Mouse (Mus musculus) hindbrain, embryonic 11.5 days (tissue): Measurements from ENCODE around the gene Lrrc74a. TPM values are rescaled to one million over a fixed set of nuclear protein-coding genes. Genes with fewer than 3 reads are reported as not detected.

ENCODE experiments used
- ATAC-seq: fragments of 200-750 bp; cut with Nextera tagmentation; 2 replicates; pipeline ENCODE4 v1.8.0; 2017; ENCODE audit warnings: mild to moderate bottlenecking, moderate TSS enrichment, moderate library complexity; ENCODE audit not compliant: low FRiP score
- DNase-seq: peaks from one replicate; pipeline ENCODE4 v3.0.0-alpha.2; 2015; ENCODE audit warnings: low spot score
- H3K27ac ChIP-seq: fragments of 300-500 bp; sonication (generic); 2 replicates; pipeline ENCODE4 v1.5.1; 2014; ENCODE audit warnings: mild to moderate bottlenecking, low read depth, low read length
- H3K27me3 ChIP-seq: fragments of 300-500 bp; sonication (generic); 2 replicates; pipeline ENCODE4 v1.6.1; 2014; ENCODE audit warnings: mild to moderate bottlenecking, low read length, moderate library complexity, mixed read lengths; ENCODE audit not compliant: control insufficient read depth, insufficient read depth
- H3K36me3 ChIP-seq: fragments of 300-500 bp; sonication (generic); 2 replicates; pipeline ENCODE4 v1.6.1; 2014; ENCODE audit warnings: mild to moderate bottlenecking, low read length, moderate library complexity, mixed read lengths; ENCODE audit not compliant: control insufficient read depth, insufficient read depth
- H3K4me1 ChIP-seq: fragments of 300-500 bp; sonication (generic); replicated peaks from 2 replicates; pipeline ENCODE4 v1.6.1; 2014; ENCODE audit warnings: low read length, mixed read lengths; ENCODE audit not compliant: control insufficient read depth, insufficient read depth
- H3K4me2 ChIP-seq: fragments of 300-500 bp; sonication (generic); replicated peaks from 2 replicates; pipeline ENCODE4 v1.6.1; 2014; ENCODE audit warnings: mild to moderate bottlenecking, low read depth, low read length
- H3K4me3 ChIP-seq: fragments of 300-500 bp; sonication (generic); 2 replicates; pipeline ENCODE4 v1.5.1; 2014; ENCODE audit warnings: low read depth, low read length
- H3K9ac ChIP-seq: fragments of 300-500 bp; sonication (generic); 2 replicates; pipeline ENCODE4 v1.6.1; 2014; ENCODE audit warnings: low read depth, low read length
- H3K9me3 ChIP-seq: fragments of 300-500 bp; sonication (generic); 2 replicates; pipeline ENCODE4 v1.6.1; 2016; ENCODE audit warnings: low read length; ENCODE audit not compliant: control insufficient read depth
- WGBS: fragments of 180-500 bp; shearing (Covaris S2); extraction: QIAGEN DNeasy Blood & Tissue Kit; methylation state at CpG from one replicate; pipeline ENCODE4 v1.1.7; 2014; 5-methylcytosine and 5-hydroxymethylcytosine counted together
- polyA plus RNA-seq: library from polyadenylated mRNA; unstranded; fragments of >200 nt; fragmentation: Nextera tagmentation; extraction: Ambion mirVana; gene quantifications from 2 replicates; pipeline ENCODE4 v1.2.1, GENCODE M21; 2014

Gene Lrrc74a
- polyA plus RNA-seq, 1 experiment from 2014 or later = not detected

- 14% methylated on average over 5 of the region's 5 CpGs for WGBS
- ATAC-seq (peak; percentile 75), DNase-seq (peak; percentile 80)
- Histone ChIP-seq H3K4me1 (peaks cover 29% of the 10 kb centered on the region), H3K9ac (peak overlapping the region; percentile 41; the same call in 1 of the 2 replicates), H3K9me3 (no peaks in the 10 kb centered on the region), H3K4me3 (no peak overlapping the region), H3K27ac (peak overlapping the region; percentile 92), H3K27me3 (peaks cover 2% of the 10 kb centered on the region; the same call in 1 of the 2 replicates), H3K4me2 (peak overlapping the region; percentile 29), H3K36me3 (no peaks in the 10 kb centered on the region)
Observed at GRCm38 (mm10) chr12:86806923-86807794, 73.0 kb downstream of the Lrrc74a start.

GRCm38 (mm10) chr12:86807795-86808128 lies 73.6 kb downstream of the Lrrc74a start:
- H3K9ac ChIP-seq = no peak overlapping the region
- peak overlapping the region; percentile 92 for H3K27ac ChIP-seq
- peak overlapping the region; percentile 1; the same call in 1 of the 2 replicates for H3K4me2 ChIP-seq
- peaks cover 2% of the 10 kb centered on the region; the same call in 1 of the 2 replicates for H3K27me3 ChIP-seq
- DNase-seq (no peak), ATAC-seq (no peak)
- peaks cover 26% of the 10 kb centered on the region for H3K4me1 ChIP-seq
- no peak overlapping the region for H3K4me3 ChIP-seq
- H3K9me3 ChIP-seq = no peaks in the 10 kb centered on the region
- H3K36me3 ChIP-seq = no peaks in the 10 kb centered on the region
- 28% methylated on average over 4 of the region's 4 CpGs for WGBS

- Histone ChIP-seq H3K27ac (no peak overlapping the region), H3K27me3 (peaks cover 2% of the 10 kb centered on the region; the same call in 1 of the 2 replicates)
- no peak for DNase-seq
Observed at GRCm38 (mm10) chr12:86808856-86809255, 74.7 kb downstream of the Lrrc74a start.

GRCm38 (mm10) chr12:86810040-86810439 lies 75.9 kb downstream of the Lrrc74a start:
- H3K36me3 ChIP-seq = no peaks in the 10 kb centered on the region
- H3K9me3 ChIP-seq = no peaks in the 10 kb centered on the region
- ATAC-seq (no peak), DNase-seq (no peak)
- H3K4me2 ChIP-seq = no peak overlapping the region
- 63% methylated on average over 1 of the region's 1 CpGs for WGBS
- H3K9ac ChIP-seq = no peak overlapping the region
- no peak overlapping the region for H3K4me3 ChIP-seq
- no peak overlapping the region for H3K27ac ChIP-seq
- H3K4me1 ChIP-seq = peaks cover 20% of the 10 kb centered on the region
- peaks cover 2% of the 10 kb centered on the region; the same call in 1 of the 2 replicates for H3K27me3 ChIP-seq

More at GRCm38 (mm10) chr12:86808856-86809255, 74.7 kb downstream of the Lrrc74a start:
- Histone ChIP-seq H3K9me3 (no peaks in the 10 kb centered on the region), H3K4me3 (no peak overlapping the region), H3K9ac (no peak overlapping the region), H3K4me1 (peaks cover 19% of the 10 kb centered on the region), H3K4me2 (no peak overlapping the region), H3K36me3 (no peaks in the 10 kb centered on the region)
- no peak for ATAC-seq
- WGBS = 71% methylated on average over 4 of the region's 4 CpGs

- Histone ChIP-seq H3K36me3 (no peaks in the 10 kb centered on the region), H3K27ac (0 out of 2 replicates have a peak overlapping the region, but pooled peaks have one; percentile 20), H3K27me3 (no peaks in the 10 kb centered on the region; the same call in 1 of the 2 replicates), H3K9me3 (no peaks in the 10 kb centered on the region), H3K4me3 (no peak overlapping the region), H3K4me1 (peaks cover 26% of the 10 kb centered on the region), H3K4me2 (no peak overlapping the region), H3K9ac (no peak overlapping the region)
- ATAC-seq (no peak), DNase-seq (no peak)
- 60% methylated on average over 11 of the region's 11 CpGs for WGBS
Observed at GRCm38 (mm10) chr12:86810725-86811444, 76.7 kb downstream of the Lrrc74a start.

GRCm38 (mm10) chr12:86812782-86813181 lies 78.6 kb downstream of the Lrrc74a start:
- Histone ChIP-seq H3K4me2 (no peak overlapping the region), H3K9ac (no peak overlapping the region), H3K27ac (no peak overlapping the region), H3K36me3 (no peaks in the 10 kb centered on the region), H3K27me3 (no peaks in the 10 kb centered on the region), H3K4me3 (no peak overlapping the region), H3K9me3 (no peaks in the 10 kb centered on the region), H3K4me1 (peaks cover 23% of the 10 kb centered on the region)
- ATAC-seq (no peak), DNase-seq (no peak)
- WGBS = 85% methylated on average over 3 of the region's 3 CpGs

Other genes with a start within 250 kb of the Lrrc74a start
- 26.5 and 28.1 TPM in 2 replicates for gene Vash1, start 55.7 kb upstream of the Lrrc74a start, polyA plus RNA-seq
- gene Angel1, start 7.9 kb upstream of the Lrrc74a start, polyA plus RNA-seq = 8.4 and 11.6 TPM in 2 replicates
- gene Irf2bpl, start 150.4 kb downstream of the Lrrc74a start, polyA plus RNA-seq = 16.0 and 21.3 TPM in 2 replicates
- 32.2 and 39.5 TPM in 2 replicates for gene Cipc, start 212.7 kb downstream of the Lrrc74a start, polyA plus RNA-seq